Mouse (Mus musculus) lung, adult 2 months (tissue): ENCODE results near the gene Limk1. TPM values are rescaled to one million over a fixed set of nuclear protein-coding genes. Genes with fewer than 3 reads are reported as not detected.

Experiments used
- DNase-seq: peaks from one replicate; pipeline ENCODE4 v3.0.0; 2022
- H3K4me1 ChIP-seq: fragments of 200-500 bp; 2 replicates; pipeline ENCODE4 v1.6.1; 2011; ENCODE audit warnings: low read length; ENCODE audit not compliant: control insufficient read depth, insufficient read depth
- H3K4me3 ChIP-seq: fragments of 200-500 bp; replicated peaks from 2 replicates; pipeline ENCODE3; 2011; ENCODE audit warnings: low read depth, mild to moderate bottlenecking, control low read depth, low read length; ENCODE audit errors: extremely low read depth
- CTCF ChIP-seq: fragments of 200-500 bp; IDR thresholded peaks from 2 replicates; pipeline ENCODE4 v1.5.1; 2011; ENCODE audit warnings: mild to moderate bottlenecking, low read length, control low read depth; ENCODE audit not compliant: insufficient read depth
- POLR2A ChIP-seq: fragments of 200-500 bp; IDR thresholded peaks from 2 replicates; pipeline ENCODE4 v1.6.1; 2011; ENCODE audit warnings: low read depth, mild to moderate bottlenecking, control low read depth, low read length, borderline replicate concordance; ENCODE audit errors: extremely low read depth
- WGBS: fragments of 180-500 bp; shearing (Covaris S2); methylation state at CpG from one replicate; pipeline ENCODE4 v1.1.7; 2018; 5-methylcytosine and 5-hydroxymethylcytosine counted together
- polyA plus RNA-seq: library from polyadenylated mRNA; depleted of rRNA; stranded (reverse); fragments of >200 nt; gene quantifications from 2 replicates; pipeline ENCODE4 v1.2.3, GENCODE M21; 2012; rRNA removed

Limk1 gene
- polyA plus RNA-seq, 1 experiment = 29.6 TPM

DNA sequence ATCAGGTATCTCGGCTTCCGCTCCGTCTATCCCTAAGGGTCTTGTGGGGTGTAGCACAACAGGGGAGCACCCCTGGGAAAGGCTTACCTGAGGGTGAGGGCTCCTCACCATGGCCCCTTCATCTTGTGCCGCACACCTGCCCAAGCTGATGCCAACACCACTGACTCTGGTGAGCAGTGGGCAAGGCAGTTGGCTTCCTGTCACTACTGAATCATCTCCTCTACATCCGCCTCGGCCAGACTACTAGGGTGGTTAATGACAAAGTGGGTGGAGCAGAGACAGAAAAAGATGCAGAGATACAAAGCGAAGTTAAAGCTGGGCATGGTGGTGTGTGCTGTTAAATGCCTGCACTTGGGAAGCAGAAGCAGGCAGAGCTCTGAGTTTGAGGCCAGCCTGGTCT lies 73.6 kb downstream of the Limk1 start, which contains the start of gene Lat2:
Gene Lat2 (minus strand): TSS at position 224 of the 400 bp plus-strand sequence.
- no peak within 1 kb of the TSS for H3K4me3 ChIP-seq
- no peaks in the 10 kb centered on the region for H3K4me1 ChIP-seq
- 66% methylated on average over 7 of the region's 7 CpGs for WGBS
- TF ChIP-seq POLR2A (no peak), CTCF (no peak)
- no peak for DNase-seq

DNA sequence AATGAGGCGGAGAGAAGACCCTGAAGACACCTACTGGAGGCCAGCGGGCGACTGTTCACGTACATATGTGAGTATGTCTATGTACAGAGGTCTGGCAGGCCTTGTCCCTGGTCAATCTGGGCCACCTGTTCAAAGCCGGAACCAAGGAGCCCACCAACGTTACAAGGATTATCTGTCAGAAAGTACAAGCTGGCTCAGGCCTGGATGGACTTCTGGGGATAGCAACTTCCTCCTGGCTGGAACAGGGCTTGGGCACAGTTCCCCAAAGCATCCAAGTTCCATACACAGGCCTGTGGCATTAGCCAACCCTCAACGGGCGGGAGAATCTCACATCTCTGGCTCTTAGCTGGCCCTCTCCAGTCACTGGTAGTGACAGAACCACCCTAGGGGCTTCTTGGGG lies 74.1 kb downstream of the Limk1 start:
- Histone ChIP-seq H3K4me3 (no peak overlapping the region), H3K4me1 (no peaks in the 10 kb centered on the region)
- DNase-seq = no peak
- TF ChIP-seq CTCF = no peak
- no peak for TF ChIP-seq POLR2A
- WGBS = 80% methylated on average over 8 of the region's 8 CpGs

DNA sequence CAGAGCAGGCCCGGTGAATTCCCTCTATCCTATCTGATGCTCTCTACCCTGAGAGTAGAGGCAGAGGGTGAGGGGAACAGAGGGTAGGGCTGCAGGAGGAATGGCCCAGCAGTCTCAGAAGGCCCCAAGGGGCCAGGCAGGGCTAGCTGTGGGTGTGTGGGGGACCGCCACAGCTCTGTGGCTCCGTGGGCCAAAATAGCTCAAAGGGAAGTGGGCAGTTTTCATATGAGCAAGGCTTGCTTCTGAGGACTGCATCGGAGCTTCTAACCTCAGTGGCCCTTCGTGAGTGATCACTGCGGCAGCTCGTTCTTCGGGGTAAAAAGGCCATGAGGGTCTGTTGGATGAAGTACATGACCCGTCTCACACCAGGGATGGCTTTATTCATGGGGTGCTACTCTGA lies 74.7 kb downstream of the Limk1 start:
- TF ChIP-seq CTCF (no peak), POLR2A (no peak)
- WGBS = 65% methylated on average over 9 of the region's 9 CpGs
- DNase-seq = no peak
- H3K4me3 ChIP-seq = no peak overlapping the region
- H3K4me1 ChIP-seq = no peaks in the 10 kb centered on the region

DNA sequence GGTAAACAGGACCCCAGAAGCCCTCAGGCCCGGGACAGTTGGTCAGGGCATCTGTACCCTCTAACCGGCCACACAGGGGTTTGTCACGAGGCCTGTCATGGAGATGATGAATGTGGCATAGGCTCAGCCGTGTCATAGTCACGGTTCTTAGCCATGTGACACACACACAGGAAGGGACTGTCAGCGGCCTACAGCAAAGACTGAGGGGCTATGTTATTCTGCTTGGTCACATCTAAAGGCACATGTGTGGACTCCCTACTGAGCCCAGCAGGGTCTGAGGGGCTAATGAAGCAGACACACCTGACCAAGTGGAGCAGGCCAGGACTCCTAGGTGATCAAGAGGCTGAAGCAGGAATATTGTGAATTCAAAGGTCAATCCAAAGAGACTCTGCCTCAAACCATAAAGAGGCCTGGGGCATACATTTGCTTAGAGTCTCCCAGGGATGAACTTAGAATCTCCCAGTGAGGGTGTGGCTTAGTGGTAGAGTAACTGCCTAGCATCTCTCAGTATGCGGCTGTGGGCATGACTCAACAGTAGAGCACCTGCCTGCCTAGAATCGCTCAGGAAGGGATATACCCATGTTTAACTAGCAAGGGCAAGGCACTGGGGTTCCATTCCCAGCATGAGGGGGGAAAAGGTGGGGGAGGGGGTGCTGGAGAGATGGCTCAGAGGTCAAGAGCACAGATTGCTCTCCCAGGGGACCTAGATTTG lies 76.4 kb downstream of the Limk1 start:
- WGBS = 40% methylated on average over 8 of the region's 8 CpGs
- Histone ChIP-seq H3K4me1 (no peaks in the 10 kb centered on the region), H3K4me3 (no peak overlapping the region)
- no peak for DNase-seq
- no peak for TF ChIP-seq POLR2A

DNA sequence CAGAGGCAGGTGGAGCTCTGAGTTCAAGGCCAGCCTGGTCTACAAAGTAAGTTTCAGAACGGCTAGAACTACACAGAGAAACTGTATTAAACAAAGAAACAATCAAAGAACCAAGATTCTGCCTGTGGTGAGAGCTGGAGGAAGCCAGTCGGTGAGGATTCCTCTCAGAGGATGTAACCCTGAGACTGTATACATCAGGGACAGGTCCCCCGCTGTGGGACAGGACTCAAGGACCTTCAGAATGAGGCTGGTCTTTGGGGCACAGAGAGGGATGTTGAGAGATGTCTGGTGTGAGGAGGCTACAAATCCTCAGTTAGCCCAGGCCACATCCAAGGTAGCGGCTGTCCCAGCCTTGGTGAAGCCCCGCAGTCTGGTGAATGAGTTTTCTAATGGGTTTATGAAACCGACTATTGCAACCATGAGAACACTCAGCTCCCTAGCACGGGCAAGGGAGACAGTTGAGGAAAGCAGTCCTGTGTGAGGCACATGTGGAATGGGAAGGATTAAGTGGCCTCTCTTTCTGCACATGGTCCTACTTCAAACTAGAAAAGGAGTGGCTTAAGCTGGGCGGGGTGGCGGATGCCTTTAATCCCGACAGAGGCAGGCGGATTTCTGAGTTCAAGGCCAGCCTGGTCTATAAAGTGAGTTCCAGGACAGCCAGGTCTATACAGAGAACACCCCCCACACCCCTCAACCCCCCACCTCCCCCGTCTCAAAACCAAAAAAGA lies 78.3 kb downstream of the Limk1 start:
- no peak for TF ChIP-seq POLR2A
- TF ChIP-seq CTCF = no peak
- 78% methylated on average over 12 of the region's 12 CpGs for WGBS
- Histone ChIP-seq H3K4me3 (no peak overlapping the region), H3K4me1 (no peaks in the 10 kb centered on the region)
- DNase-seq = no peak

DNA sequence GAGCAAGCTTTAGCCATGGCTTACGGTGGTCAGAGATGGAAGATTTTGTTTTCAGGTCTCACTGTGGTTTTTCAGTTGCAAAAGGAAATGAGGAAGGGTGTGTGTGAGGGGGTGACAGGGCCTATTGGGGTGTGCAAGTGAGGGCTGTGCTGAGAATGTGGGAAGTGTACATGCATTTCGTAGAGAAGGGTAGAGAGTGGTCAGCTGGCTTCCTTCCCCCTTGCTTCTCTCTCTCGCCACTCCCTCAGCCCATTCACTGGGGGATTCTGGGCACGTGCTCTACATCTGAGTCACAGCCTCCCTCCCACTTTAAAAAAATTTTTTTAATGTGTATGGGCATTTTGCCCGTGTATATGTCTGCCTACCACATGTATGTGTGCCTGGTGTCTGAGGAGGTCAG lies 81.3 kb downstream of the Limk1 start:
- 59% methylated on average over 5 of the region's 5 CpGs for WGBS
- DNase-seq = no peak
- TF ChIP-seq POLR2A = no peak
- no peaks in the 10 kb centered on the region for H3K4me1 ChIP-seq
- H3K4me3 ChIP-seq = no peak overlapping the region

DNA sequence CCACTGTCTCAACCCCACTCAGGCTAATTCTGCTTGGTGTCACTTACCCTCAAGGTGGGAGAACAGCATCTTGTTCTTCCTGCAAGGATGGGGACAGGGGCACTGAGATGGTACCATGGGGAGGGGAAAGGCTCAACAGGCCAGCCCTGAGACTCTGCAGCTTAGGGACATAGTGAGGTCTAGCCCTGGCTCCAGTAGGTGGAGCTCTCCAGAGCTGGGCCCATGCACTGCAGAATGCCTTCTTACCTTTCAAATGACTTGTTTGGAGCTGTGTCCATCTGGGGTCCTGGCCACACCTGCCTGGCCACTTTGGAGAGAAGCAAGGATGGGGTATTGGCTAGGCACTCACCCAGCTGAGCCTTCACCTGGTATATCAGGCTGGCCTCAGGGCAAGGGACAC lies 82.1 kb downstream of the Limk1 start:
- DNase-seq = no peak
- Histone ChIP-seq H3K4me3 (no peak overlapping the region), H3K4me1 (no peaks in the 10 kb centered on the region)
- TF ChIP-seq POLR2A = no peak
- TF ChIP-seq CTCF = peak; percentile 27; the same call in 1 of the 2 replicates

Other genes with a start within 250 kb of the Limk1 start
- gene Gtf2ird1, start 231.9 kb downstream of the Limk1 start, polyA plus RNA-seq = 16.8 and 23.4 TPM in 2 replicates
- 21.9 and 23.0 TPM in 2 replicates for gene Clip2, start 136.2 kb downstream of the Limk1 start, polyA plus RNA-seq
- 0.14 and 0.24 TPM in 2 replicates for gene Syna, start 128.4 kb downstream of the Limk1 start, polyA plus RNA-seq
- 40.8 and 58.3 TPM in 2 replicates for gene Rfc2, start 107.2 kb downstream of the Limk1 start, polyA plus RNA-seq
- 8.0 and 8.4 TPM in 2 replicates for gene Lat2, start 73.6 kb downstream of the Limk1 start, polyA plus RNA-seq
- gene Eif4h, start 49.1 kb downstream of the Limk1 start, polyA plus RNA-seq = 243 and 280 TPM in 2 replicates
- gene Eln, start 58.7 kb upstream of the Limk1 start, polyA plus RNA-seq = 311 and 510 TPM in 2 replicates
- gene Tmem270, start 218.1 kb upstream of the Limk1 start, polyA plus RNA-seq = not detected in 2 replicates
- gene Cldn13, start 226.9 kb upstream of the Limk1 start, polyA plus RNA-seq = not detected in 2 replicates
- 16.3 and 23.2 TPM in 2 replicates for gene Mettl27, start 243.8 kb upstream of the Limk1 start, polyA plus RNA-seq